Mouse (Mus musculus) layer of hippocampus, postnatal 36 days (tissue): ENCODE data around the gene Plpp2. TPM values are rescaled to one million over a fixed set of nuclear protein-coding genes. Genes with fewer than 3 reads are reported as not detected.

Experiments used
- DNase-seq, 2 experiments: peaks; one replicate each; pipeline ENCODE4 v3.0.0; 2022
- total RNA-seq, 2 experiments: library from RNA; stranded (reverse); gene quantifications; 2 replicates each; pipeline ENCODE4 v1.2.3; 2021

Gene Plpp2
- total RNA-seq, 2 experiments from 2014 or later = 5.3 to 5.9 TPM

GRCm38 (mm10) chr10:79548971-79549723 lies 15.6 kb upstream of the Plpp2 start:
- DNase-seq = no peak

GRCm38 (mm10) chr10:79548546-79548945 lies 14.9 kb upstream of the Plpp2 start:
- DNase-seq = no peak

- no peak for DNase-seq
Measured at GRCm38 (mm10) chr10:79547148-79547675, 13.6 kb upstream of the Plpp2 start.

- DNase-seq = no peak
Measured at GRCm38 (mm10) chr10:79546483-79546882, 12.9 kb upstream of the Plpp2 start.

GRCm38 (mm10) chr10:79545891-79546290 lies 12.3 kb upstream of the Plpp2 start:
- DNase-seq = no peak

GRCm38 (mm10) chr10:79544631-79545030 lies 11.0 kb upstream of the Plpp2 start:
- DNase-seq = no peak

GRCm38 (mm10) chr10:79543884-79544597 lies 10.4 kb upstream of the Plpp2 start:
- DNase-seq = no peak

GRCm38 (mm10) chr10:79542171-79542570 lies 8.6 kb upstream of the Plpp2 start:
- DNase-seq = no peak

- no peak for DNase-seq
Measured at GRCm38 (mm10) chr10:79541522-79541921, 7.9 kb upstream of the Plpp2 start.

- no peak for DNase-seq
Measured at GRCm38 (mm10) chr10:79540746-79541145, 7.2 kb upstream of the Plpp2 start.

GRCm38 (mm10) chr10:79539701-79540495 lies 6.3 kb upstream of the Plpp2 start:
- DNase-seq = no peak

- no peak for DNase-seq
Measured at GRCm38 (mm10) chr10:79538873-79539272, 5.3 kb upstream of the Plpp2 start.

GRCm38 (mm10) chr10:79538323-79538722 lies 4.7 kb upstream of the Plpp2 start:
- DNase-seq = no peak

- no peak for DNase-seq
Measured at GRCm38 (mm10) chr10:79537781-79538180, 4.2 kb upstream of the Plpp2 start.

- no peak for DNase-seq
Measured at GRCm38 (mm10) chr10:79537271-79537670, 3.7 kb upstream of the Plpp2 start.

GRCm38 (mm10) chr10:79536461-79537080 lies 3.0 kb upstream of the Plpp2 start:
- DNase-seq = no peak

GRCm38 (mm10) chr10:79535431-79535830 lies 1.8 kb upstream of the Plpp2 start:
- DNase-seq = no peak

- DNase-seq = no peak
Measured at GRCm38 (mm10) chr10:79534426-79534825, 830 bp upstream of the Plpp2 start.

GRCm38 (mm10) chr10:79532678-79533077 lies 918 bp downstream of the Plpp2 start:
- DNase-seq = peak in 1 of 2 experiments; percentile 2

GRCm38 (mm10) chr10:79531593-79531992 lies 2.0 kb downstream of the Plpp2 start:
- DNase-seq = no peak

GRCm38 (mm10) chr10:79530721-79531120 lies 2.9 kb downstream of the Plpp2 start:
- DNase-seq = no peak

- no peak for DNase-seq
Measured at GRCm38 (mm10) chr10:79530241-79530640, 3.4 kb downstream of the Plpp2 start.
